Mouse (Mus musculus): Measurements from ENCODE around the gene Lamb1.

Lamb1 gene

DNA sequence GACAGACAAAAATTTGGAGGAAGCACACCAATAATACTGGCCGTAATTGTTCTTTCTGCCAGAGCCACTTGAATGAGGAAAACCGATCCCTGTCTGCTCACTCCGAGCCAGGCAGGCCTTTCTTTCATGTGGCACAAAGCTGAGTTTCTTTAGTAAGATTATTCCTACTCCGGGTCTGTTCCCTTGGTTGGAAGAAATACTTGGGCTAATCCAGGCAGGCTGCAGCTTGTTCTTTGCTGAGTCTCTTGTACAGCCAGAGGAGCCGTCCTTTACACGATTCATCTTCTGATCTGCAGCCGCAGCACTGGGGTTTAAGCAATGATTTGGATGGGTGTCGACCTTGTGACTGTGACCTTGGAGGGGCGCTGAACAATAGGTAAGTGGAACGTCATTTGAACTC lies 24.0 kb downstream of the Lamb1 start:
- no peak for DNase-seq (ENCODE audit: low spot score)

DNA sequence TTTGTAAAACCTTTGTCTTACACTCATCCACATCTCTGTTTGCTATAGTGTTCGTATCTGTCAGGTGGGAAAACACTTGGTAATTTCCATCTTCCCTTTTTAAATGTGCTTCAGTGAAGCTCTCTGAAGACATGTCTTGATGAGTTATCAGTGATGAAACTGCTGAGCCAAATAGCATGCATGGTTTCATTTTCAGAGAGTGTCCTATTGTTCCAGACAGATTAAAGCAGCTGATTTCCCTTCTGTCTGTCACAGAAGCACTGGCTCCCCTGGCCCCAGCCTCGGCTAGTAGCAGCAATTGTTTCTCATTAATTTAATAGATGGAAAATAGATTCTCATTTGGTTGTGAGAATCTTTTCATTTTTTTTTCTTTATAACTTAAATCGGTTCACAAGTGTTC lies 25.9 kb downstream of the Lamb1 start:
- DNase-seq (ENCODE audit: low spot score) = no peak

DNA sequence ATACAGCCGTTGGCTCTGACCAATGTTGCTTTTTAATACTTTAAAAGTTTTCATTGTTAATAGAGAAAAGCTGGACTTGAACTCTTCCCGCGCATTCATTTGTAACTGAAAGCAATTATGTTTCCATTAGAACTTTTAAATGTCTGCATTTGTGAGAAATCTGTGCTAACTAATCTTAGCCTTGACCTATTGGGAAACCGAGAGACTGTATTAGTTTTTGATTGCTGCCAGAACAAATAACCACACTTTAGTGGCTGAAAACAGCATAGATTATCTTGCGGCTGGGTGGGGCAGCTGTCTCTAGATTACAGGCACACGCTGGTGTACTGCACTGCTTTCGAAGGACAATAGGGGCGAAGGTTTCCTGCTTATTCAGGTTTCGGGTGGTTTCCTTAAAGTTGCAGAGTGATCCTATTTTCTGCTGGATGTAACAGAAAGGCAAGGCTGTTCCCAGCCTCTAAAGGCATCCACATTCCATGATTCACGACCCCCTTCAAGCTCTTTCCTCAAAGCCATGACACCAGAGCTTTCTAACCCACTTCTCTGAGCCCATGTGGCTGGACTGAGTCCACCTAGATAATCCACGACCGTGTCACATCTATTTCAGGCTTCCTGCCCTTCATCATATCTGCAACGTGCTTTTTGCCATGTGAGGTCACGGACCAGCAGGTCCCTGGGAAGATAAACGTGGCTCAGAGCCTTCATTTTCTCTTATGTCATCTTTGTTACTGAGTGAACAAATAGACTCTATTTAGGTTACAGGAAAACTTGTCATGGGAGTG lies 28.5 kb downstream of the Lamb1 start:
- DNase-seq (ENCODE audit: low spot score) = no peak

DNA sequence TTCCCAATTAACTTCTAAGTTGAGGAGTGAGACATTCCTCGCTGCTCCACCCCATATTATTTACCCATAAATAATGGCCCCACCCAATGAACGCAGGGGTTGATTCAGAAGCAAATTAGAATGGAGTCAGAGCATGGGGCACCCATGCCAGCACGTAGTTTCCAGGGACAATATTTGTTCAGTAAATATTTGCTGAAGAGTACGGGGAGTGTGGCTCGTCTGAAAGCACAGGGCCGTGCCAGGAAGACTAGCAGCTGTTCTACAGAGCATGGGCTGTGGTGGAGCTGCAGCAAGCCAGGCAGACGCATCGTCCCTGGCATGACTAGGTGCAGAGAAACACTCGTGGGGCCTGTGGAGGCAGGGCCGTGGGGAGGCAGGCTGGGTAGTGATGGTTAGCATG lies 29.5 kb downstream of the Lamb1 start:
- no peak for DNase-seq (ENCODE audit: low spot score)

DNA sequence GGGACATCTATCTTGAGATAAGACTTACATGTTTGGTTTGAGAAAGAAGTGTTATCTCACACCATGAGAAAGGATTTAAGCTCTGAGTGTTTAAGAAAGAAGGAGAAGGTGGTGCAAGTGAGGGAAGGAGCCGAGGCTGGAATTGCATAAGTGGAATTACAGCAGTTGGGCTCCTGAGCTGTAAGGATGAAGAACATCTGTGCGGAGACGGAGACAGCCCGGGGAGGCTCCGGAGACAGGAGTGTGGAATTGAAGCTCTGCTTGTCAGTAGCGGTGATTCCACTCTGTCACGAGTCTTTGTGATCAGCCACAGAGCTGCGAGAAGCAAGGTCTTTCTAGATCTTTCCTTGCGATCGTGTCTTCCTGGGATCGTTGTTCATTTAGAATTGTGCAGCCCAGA lies 30.0 kb downstream of the Lamb1 start:
- no peak for DNase-seq (ENCODE audit: low spot score)

DNA sequence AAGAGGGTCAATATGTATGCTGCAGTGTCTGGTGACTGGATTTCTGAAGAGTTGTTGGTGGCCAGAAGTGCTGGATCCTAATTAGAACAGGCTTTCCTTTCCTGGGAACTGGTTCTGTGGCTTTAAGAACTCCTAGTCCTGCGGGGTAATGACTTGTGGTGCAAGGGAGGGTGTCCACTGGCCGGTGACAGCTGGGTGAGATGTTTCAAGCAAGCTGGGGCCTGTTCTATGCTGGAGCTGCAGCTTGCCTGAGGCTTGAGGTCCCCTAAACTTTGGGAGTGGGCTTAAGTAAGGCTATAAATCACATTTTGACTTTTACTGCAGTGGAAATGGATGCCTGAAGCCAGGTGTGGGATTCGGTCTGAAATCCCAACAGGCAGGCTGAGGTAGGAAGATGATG lies 30.5 kb downstream of the Lamb1 start:
- no peak for DNase-seq (ENCODE audit: low spot score)

DNA sequence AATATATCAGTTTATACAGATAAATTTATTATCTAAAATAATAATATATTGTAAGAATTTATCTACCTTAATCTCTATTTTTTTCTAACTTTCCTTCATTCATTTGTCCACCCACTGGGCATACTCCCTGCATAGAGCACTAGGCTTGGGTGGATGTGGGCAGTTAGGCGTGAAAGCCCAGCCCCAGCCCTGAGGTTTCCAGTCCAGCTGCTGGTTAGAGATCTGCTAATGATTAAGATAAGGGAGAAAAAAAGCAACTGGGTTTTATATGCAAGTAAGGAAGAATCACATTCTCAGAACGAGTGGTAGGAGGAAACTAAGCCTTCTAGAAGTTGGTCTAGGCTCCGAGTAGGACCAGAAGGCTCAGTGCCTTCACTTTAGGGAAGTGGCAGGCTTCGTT lies 31.1 kb downstream of the Lamb1 start:
- no peak for DNase-seq (ENCODE audit: low spot score)

DNA sequence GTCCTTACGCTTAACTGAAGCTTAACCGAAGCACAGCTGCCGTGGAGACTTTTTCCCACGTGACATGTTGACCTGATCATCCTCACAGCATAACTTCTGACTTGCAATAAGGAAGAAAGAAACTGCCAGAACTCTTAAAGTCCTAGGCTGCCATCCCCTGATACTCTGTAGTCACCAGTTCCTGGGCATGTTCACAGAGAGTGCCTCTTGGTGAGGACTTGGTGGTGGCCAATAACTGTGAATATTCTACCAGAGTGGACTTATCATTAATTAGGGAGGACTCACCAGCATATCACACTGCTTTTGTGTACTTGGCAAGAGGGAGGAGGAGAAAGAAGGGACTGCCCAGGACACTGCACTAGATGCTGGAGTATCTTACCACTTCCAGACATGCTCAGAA lies 33.1 kb downstream of the Lamb1 start:
- no peak for DNase-seq (ENCODE audit: low spot score)

DNA sequence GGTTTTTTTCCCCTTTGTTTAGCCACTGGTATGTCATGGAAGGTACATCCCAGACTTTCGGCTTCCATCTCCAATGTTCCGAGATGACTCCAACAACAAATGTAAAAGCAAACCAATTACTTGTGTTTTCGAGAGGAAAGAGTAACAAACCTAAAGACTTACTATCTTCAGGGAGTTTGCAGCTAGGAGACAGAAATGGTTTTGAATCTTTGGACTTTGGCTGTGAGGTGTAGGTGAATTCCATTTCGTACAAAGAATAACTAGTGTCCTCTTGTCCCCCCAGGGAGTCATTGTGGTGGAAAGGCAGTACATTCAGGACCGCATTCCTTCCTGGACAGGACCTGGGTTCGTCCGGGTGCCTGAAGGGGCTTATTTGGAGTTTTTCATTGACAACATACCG lies 33.5 kb downstream of the Lamb1 start:
- no peak for DNase-seq (ENCODE audit: low spot score)

DNA sequence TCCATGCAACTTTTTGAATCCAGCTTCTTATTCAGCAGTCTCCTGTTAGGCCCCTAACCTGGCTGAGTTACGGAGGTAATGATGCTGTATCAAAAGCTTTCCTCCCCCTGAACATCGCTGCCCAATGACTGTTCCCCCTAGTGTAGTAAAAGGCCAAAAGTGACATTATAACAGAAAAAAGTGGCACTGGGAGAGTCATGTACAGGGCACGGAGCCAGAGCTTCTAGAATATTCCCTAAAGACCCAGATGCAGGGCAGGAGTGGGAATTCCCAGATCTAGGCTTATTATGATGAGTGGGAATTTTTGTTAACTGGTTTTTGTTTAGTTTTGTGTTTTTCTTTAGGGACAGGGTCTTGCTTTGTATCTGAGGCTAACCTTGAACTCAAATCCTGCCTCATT lies 34.1 kb downstream of the Lamb1 start:
- DNase-seq (ENCODE audit: low spot score) = no peak

DNA sequence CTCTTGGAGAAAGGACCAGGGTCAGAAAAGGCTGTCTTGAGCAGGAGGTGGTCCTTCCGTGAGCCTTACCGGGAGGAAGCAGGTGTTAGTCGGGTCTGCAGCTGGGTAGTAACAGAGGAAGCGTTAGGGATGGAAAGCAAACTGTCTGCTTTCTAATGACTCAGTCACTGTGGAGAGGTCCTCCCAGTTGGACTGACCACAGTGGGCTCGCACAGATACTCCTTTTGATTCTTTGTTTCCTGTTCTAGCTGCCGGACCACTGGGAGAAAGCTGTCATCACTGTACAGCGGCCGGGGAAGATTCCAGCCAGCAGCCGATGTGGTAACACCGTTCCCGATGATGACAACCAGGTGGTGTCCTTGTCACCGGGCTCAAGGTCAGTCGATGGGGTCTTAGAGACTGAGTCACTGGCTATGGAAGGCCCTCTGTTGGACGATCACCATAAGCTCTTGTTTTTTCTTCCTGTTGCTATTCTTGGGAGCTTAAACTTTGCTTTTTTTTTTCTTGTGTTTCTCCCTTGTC lies 34.7 kb downstream of the Lamb1 start:
- DNase-seq (ENCODE audit: low spot score) = no peak

DNA sequence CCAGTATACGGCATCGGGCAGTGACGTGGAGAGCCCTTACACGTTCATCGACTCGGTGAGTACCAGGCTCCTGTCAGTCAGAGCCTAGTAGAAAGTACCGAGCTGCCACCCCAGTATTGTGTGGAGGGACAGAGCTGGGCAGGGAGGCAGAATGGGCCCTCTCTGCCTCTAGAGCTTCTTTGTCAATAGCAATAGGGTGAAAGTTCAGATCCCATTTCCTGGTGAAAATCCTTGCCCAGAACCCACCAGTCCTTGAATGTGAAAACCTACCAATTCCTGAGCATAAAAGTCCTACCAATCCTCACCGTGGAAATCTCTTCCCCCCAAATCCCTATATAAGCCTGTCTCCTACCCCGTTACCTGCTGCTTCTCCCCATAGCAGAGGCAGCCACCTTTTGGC lies 35.2 kb downstream of the Lamb1 start:
- no peak for DNase-seq (ENCODE audit: low spot score)

DNA sequence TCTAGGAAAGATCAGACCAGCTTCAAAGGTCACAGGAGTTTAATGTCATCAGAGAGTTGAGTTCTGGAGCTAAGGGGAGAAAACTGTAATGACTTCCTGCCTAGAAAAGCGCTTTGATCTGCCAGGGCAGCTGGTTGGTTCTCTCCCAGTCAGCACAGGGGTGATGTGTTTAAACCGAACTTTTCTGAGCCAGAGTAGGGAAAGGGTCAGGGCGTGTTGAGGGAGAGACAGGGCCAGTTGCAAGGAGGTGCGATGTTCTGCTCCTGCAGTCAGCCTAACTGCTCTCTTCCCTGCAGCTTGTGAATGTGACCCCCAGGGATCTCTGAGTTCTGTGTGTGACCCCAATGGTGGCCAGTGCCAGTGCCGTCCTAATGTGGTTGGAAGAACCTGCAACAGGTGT lies 37.2 kb downstream of the Lamb1 start:
- DNase-seq (ENCODE audit: low spot score) = no peak

DNA sequence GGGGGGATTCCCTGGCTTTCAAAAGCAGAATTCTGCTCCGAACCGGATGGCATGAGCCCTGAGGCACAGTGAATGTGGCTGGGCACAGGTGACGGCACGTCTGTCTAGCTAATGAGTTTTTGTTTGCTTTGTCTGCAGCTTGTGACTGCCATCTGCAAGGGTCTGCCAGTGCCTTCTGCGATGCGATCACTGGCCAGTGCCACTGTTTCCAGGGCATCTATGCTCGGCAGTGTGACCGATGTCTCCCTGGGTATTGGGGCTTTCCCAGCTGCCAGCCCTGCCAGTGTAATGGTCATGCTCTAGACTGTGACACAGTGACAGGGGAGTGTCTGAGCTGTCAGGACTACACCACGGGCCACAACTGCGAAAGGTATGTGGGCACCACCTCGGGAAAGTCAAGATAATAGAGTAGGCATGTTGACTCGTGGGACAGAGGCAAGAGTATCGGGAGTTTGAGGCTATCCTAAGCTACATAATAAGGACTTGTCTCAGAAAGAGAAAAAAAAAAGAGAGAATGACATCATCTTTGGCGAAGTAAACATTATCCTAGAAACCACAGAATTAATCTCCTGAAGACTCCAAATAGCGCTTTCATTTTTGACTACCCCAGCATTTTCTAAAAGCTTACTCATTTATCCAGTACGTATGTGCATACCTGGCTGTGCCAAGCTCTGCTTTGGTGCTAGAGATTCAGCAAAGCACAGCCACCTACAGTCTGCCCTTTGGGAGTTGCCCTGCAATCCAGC lies 37.9 kb downstream of the Lamb1 start:
- DNase-seq (ENCODE audit: low spot score) = no peak

DNA sequence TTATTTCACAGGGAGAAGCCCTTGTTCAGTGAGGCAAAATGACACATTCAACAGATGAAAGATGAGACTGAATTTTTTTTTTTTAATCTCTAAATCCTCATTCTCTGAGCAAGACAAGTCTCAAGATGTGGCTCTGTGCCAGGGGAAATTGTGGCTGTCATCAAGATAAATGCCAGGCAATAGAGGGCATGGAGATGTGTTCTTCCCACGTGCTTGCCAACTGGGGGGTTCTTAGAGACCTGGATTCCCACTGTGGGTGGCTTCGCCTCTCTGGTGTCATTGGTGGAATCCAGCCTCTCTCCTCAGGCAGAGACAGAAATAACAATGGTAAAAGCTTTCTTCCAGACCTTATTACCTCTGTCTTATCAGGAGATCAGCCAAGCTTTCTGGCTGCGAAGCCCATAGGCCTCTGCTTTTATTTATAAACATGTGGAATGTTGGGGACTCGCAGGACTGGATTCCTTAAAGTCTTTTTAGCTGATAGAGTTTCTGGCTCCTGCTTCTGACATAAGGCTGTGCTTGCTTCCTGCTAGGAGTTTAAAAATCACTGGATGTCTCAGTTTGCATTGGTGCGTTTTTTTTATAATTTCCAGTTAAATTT lies 41.1 kb downstream of the Lamb1 start:
- peak; percentile 51 for DNase-seq (ENCODE audit: low spot score)

DNA sequence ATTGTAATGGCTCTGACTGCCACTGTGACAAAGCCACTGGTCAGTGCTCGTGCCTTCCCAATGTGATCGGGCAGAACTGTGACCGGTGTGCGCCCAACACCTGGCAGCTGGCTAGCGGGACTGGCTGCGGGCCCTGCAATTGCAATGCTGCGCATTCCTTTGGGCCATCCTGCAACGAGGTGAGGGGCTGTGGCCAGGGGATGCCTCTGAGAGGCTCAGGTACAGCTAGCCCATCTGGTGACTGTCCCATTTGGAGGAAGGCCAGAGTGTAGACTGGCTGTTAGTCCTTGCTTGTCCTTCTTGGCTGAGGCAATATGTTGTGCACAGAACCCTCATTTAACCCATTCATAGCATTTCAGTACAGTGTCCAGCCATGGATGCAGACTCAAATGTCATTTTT lies 42.0 kb downstream of the Lamb1 start:
- no peak for DNase-seq (ENCODE audit: low spot score)

DNA sequence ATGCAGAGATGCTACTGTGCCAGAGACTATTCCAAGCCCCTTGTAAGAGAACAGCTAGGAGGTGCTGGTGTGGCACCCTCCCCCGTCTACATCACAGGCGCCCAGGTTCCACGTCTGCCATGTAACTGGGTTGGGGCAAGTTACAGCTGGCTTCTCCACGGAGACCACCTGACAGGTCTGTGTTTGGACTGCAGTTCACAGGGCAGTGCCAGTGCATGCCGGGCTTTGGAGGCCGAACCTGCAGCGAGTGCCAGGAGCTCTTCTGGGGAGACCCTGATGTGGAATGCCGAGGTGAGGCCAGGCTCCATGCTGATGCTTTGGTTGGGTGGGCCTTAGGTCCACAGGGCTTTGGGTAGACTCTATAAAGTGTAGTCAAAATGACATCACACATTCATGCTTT lies 42.7 kb downstream of the Lamb1 start:
- no peak for DNase-seq (ENCODE audit: low spot score)

DNA sequence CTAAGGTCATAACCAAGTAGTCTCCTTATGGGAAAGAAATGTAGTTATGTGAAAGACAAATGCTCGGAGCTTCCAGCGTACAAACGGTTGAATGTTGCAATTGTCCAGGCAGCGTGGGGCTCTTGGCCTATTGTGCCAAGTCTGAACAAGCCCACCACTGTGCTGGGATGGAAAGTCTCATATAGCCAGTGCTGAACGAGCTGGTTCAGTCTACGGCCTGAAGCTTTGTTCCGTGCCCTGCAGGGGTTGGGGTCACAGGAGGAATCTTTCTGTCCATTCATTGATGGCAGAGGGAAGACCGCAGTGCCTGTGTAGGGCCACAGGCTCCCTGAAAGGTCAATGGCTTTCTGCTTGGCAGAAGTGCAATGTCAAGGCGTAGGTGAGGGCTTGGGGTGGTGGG lies 45.7 kb downstream of the Lamb1 start:
- no peak for DNase-seq (ENCODE audit: low spot score)

DNA sequence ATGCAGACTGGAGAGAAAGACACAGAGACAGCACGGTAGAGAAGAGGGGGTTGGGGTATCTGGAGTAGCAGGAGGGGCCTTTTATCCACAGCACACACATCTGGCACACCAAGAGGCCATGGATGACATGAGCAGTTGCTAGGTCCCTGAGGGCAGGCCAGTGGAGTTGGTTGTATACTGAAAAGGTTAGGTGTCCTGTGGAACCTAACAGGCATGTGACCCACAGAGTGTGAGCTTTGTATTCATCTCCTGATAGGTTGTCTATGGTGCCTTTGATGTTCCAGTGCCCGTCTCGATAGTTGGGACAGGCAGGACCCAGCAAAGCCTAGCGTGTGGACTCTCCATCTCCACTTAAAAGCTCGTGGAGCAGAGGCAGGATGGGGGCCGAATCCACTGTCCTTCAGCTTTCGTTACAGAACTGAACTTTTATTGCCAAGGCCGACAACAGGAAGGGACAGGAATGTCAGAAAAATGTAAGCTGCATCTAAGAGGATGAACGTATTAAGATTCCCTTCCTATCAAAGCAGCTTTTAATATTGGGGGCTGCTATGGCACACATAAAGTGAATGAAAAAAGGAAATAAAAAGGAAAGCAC lies 46.7 kb downstream of the Lamb1 start:
- DNase-seq (ENCODE audit: low spot score) = no peak

DNA sequence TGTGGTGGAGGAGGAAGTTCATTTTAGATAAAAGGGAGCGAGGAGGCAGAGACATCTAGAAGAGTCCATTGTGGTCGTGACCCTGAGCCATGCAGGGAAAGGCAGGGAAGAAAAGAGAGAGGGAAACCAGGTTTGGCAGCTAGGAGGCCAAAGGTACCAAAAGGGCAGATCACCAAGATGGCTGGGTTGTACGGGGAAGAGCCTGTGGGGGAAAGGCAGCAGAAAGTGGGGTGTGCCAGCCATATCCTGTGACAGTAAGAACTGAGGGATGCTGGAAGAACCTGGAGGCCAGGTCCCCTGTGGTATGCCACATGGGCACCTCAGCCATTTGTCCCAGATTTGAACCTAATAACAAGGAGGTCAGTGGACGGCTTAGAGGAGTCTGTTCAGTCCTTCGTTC lies 47.2 kb downstream of the Lamb1 start:
- DNase-seq (ENCODE audit: low spot score) = no peak

DNA sequence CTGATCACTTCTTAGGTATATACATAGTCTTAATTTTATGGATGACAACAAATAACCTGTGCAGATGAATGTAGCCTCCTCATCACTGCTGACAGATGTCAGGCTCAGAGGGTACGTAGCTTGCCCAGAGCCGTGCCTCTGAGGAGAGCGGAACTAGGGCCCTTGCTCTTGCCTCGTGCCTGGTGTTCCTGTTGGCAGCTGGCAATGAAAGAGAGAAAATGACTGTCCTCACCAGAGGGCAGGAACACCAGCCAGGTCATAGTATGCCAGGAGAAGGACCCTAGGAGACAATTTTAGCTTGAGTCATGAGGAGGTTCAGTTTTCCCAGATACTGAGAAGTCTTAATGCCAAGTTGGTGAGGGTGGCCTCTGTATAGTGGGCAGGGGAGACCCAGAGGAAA lies 48.1 kb downstream of the Lamb1 start:
- no peak for DNase-seq (ENCODE audit: low spot score)

DNA sequence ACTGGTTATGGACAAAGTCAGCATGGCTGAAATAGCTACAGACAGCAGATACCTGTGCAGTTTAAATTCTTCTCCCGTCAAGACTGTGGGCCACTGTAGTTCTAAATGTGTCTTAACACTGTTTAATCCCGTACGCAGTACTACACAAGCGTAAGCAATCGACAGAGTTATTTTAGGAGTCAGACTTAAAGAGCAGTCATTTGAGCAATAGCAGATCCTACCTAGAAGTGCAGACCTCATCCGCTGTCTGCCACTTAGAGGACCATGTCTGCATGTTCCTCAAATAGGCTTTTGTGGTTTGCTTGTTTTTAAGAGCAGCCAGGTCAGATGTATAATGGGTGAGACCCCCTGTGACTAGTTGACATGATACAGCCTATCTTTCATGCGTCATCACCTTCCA lies 49.3 kb downstream of the Lamb1 start:
- no peak for DNase-seq (ENCODE audit: low spot score)

DNA sequence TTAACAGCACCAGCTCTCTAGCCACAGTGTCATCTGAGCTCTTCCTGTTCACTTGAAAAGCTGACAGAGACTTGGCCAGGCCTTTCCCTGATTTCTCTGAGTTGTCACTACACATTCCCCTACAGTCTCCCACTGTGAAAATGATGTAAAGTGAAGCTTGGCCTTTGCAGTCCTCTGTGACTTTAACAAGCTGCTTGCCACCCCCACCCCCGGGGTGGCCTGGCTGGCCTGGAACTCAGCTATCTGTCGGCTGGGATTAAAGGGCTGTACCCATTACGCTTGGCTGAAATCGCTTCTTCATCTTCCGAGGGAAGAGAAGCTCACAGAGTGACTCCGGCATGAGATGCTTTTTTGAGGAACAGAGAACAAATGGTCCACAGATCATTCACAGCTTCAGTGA lies 50.9 kb downstream of the Lamb1 start:
- no peak for DNase-seq (ENCODE audit: low spot score)
